Mouse (Mus musculus): ENCODE measurements around the gene Psmg1. TPM values are rescaled to one million over a fixed set of nuclear protein-coding genes. Genes with fewer than 3 reads are reported as not detected.
"Not testable (repeated sequence)": the region's sequence is repeated elsewhere in the genome, so short reads cannot be mapped to it uniquely, and the experiment has no call there.

Psmg1 gene
- polyA plus RNA-seq, 1 experiment from 2014 or later = 98.2 TPM

DNA sequence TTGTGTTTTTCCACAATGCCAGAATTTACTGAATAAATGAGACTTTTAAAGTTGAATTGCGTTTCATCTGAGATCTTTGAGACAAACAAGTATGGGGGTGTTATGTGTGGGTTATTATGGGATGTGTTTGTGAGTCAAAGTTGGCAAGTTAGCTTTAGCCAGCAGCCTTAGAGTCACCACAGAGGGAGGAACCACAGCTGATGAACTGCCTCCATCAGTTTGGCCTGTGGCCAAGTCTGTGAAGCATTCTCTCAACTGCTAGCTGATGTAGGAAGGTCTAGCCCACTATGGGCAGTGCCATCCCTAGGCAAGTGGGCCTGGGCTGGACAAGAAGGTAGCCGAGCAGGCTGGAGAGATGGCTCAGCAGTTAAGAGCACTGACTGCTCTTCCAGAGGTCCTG, 19.9 kb downstream of the Psmg1 start:
- no peaks in the 10 kb centered on the region for H3K4me1 ChIP-seq (replicated peaks; ENCODE audit: control insufficient read depth, insufficient read depth, low read length)
- 87% methylated on average over 2 of the region's 2 CpGs for WGBS
- no peak overlapping the region for H3K4me2 ChIP-seq (ENCODE audit: low read depth, low read length, severe bottlenecking)
- no peak for ATAC-seq (replicated peaks; ENCODE audit: low FRiP score)
- no peak overlapping the region for H3K9ac ChIP-seq (ENCODE audit: low read length)
- no peaks in the 10 kb centered on the region for H3K9me3 ChIP-seq (ENCODE audit: control insufficient read depth, low read length)
- H3K36me3 ChIP-seq (ENCODE audit: control insufficient read depth, insufficient read depth, low read length) = no peaks in the 10 kb centered on the region
- H3K4me3 ChIP-seq (ENCODE audit: low read depth, low read length) = no peak overlapping the region
- no peak overlapping the region for H3K27ac ChIP-seq (ENCODE audit: low read depth, low read length)
- DNase-seq (ENCODE audit: low spot score) = no peak
- no peaks in the 10 kb centered on the region for H3K27me3 ChIP-seq (ENCODE audit: control insufficient read depth, insufficient read depth, low read length)

- ATAC-seq (replicated peaks; ENCODE audit: low FRiP score) = no peak
- H3K4me3 ChIP-seq (ENCODE audit: low read depth, low read length) = no peak overlapping the region
- no peaks in the 10 kb centered on the region for H3K4me1 ChIP-seq (replicated peaks; ENCODE audit: control insufficient read depth, insufficient read depth, low read length)
- DNase-seq (ENCODE audit: low spot score) = no peak
- H3K27ac ChIP-seq (ENCODE audit: low read depth, low read length) = no peak overlapping the region
- H3K9me3 ChIP-seq (ENCODE audit: control insufficient read depth, low read length) = no peaks in the 10 kb centered on the region
- H3K36me3 ChIP-seq (ENCODE audit: control insufficient read depth, insufficient read depth, low read length) = no peaks in the 10 kb centered on the region
- no peak overlapping the region for H3K9ac ChIP-seq (ENCODE audit: low read length)
- no peaks in the 10 kb centered on the region for H3K27me3 ChIP-seq (ENCODE audit: control insufficient read depth, insufficient read depth, low read length)
- 92% methylated on average over 11 of the region's 11 CpGs for WGBS
- H3K4me2 ChIP-seq (ENCODE audit: low read depth, low read length, severe bottlenecking) = no peak overlapping the region
These were observed 23.3 kb downstream of the Psmg1 start for GRCm38 (mm10) chr16:95967455-95967854.

DNA sequence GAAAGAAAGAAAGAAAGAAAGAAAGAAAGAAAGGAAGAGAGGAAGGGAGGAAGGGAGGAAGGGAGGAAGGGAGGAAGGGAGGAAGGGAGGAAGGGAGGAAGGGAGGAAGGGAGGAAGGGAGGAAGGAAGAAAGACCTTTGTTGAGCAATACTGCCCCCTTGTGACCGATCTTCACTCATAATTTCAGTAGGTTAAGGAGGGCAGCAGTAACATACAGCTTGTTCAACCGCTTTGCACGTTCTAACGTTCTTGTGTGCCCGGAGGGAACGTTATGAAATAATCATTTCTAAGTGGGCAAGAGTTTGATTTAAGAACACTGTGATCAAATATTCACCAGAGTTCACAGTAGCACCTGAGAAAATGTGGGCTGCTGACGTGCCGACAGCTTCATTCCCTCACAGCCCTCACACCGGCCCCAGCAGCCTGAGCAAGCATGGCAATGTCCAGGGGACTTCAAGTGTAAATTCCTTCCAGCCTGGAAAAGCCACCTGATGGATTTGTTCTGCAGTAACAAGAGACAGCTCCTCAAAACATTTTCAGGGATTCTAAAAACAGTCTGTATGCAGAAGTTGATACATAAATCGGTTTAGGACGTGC, 26.2 kb downstream of the Psmg1 start:
- Histone ChIP-seq H3K27ac (ENCODE audit: low read depth, low read length) (no peak overlapping the region), H3K9me3 (ENCODE audit: control insufficient read depth, low read length) (no peaks in the 10 kb centered on the region), H3K4me1 (replicated peaks; ENCODE audit: control insufficient read depth, insufficient read depth, low read length) (no peaks in the 10 kb centered on the region), H3K4me2 (ENCODE audit: low read depth, low read length, severe bottlenecking) (no peak overlapping the region), H3K4me3 (ENCODE audit: low read depth, low read length) (no peak overlapping the region), H3K9ac (ENCODE audit: low read length) (no peak overlapping the region), H3K27me3 (ENCODE audit: control insufficient read depth, insufficient read depth, low read length) (no peaks in the 10 kb centered on the region), H3K36me3 (ENCODE audit: control insufficient read depth, insufficient read depth, low read length) (no peaks in the 10 kb centered on the region)
- 62% methylated on average over 11 of the region's 11 CpGs for WGBS
- DNase-seq (ENCODE audit: low spot score) = no peak
- ATAC-seq (replicated peaks; ENCODE audit: low FRiP score) = no peak

- not testable (repeated sequence) for H3K9ac ChIP-seq (ENCODE audit: low read length); H3K4me1 ChIP-seq (replicated peaks; ENCODE audit: control insufficient read depth, insufficient read depth, low read length); H3K27me3 ChIP-seq (ENCODE audit: control insufficient read depth, insufficient read depth, low read length); DNase-seq (ENCODE audit: low spot score); H3K27ac ChIP-seq (ENCODE audit: low read depth, low read length); H3K36me3 ChIP-seq (ENCODE audit: control insufficient read depth, insufficient read depth, low read length); ATAC-seq (replicated peaks; ENCODE audit: low FRiP score); H3K4me2 ChIP-seq (ENCODE audit: low read depth, low read length, severe bottlenecking); H3K9me3 ChIP-seq (ENCODE audit: control insufficient read depth, low read length); H3K4me3 ChIP-seq (ENCODE audit: low read depth, low read length)
- 68% methylated on average over 1 of the region's 1 CpGs for WGBS
These were observed 29.3 kb downstream of the Psmg1 start for GRCm38 (mm10) chr16:95961484-95961883.

DNA sequence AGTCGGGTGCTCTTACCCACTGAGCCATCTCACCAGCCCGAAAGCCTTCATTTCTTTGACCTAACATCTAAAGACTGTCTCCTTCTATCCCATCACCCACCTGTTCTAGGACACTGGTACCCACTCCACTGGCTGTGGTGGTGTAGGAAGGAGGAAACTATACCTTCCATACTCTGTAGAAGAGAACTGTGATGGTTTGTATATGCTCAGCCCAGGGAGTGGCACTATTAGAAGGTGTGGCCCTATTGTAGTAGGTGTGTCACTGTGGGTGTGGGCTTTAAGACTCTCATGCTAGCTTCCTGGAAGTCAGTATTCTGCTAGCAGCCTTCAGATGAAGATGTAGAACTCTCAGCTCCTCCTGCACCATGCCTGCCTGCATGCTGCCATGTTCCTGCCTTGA, 30.1 kb downstream of the Psmg1 start:
- not testable (repeated sequence) for H3K4me2 ChIP-seq (ENCODE audit: low read depth, low read length, severe bottlenecking); H3K36me3 ChIP-seq (ENCODE audit: control insufficient read depth, insufficient read depth, low read length); H3K27ac ChIP-seq (ENCODE audit: low read depth, low read length); H3K4me3 ChIP-seq (ENCODE audit: low read depth, low read length); H3K4me1 ChIP-seq (replicated peaks; ENCODE audit: control insufficient read depth, insufficient read depth, low read length); H3K9me3 ChIP-seq (ENCODE audit: control insufficient read depth, low read length); ATAC-seq (replicated peaks; ENCODE audit: low FRiP score); DNase-seq (ENCODE audit: low spot score); H3K9ac ChIP-seq (ENCODE audit: low read length); H3K27me3 ChIP-seq (ENCODE audit: control insufficient read depth, insufficient read depth, low read length)
- WGBS = 94% methylated on average over 2 of the region's 2 CpGs

DNA sequence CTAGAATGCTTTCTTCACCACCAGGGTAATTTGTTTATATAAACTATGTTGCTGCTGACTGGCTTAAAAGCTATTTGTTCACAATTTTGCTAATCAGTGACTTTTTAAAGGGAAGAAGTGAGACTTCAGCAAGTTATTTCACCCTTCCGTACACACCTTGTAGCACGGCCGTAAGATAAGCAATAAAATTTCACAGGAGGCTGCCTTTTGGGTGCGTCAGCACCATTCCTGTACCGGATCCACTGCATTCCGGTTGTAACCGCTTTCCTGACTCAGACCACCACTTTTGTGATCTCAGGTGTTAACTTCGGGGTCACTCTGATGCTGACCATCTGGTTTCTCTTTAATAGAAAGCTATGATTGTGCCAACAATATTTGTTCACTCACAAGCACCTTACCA, 32.7 kb downstream of the Psmg1 start:
- Histone ChIP-seq H3K4me2 (ENCODE audit: low read depth, low read length, severe bottlenecking) (no peak overlapping the region), H3K27ac (ENCODE audit: low read depth, low read length) (no peak overlapping the region), H3K27me3 (ENCODE audit: control insufficient read depth, insufficient read depth, low read length) (no peaks in the 10 kb centered on the region), H3K4me1 (replicated peaks; ENCODE audit: control insufficient read depth, insufficient read depth, low read length) (no peaks in the 10 kb centered on the region), H3K36me3 (ENCODE audit: control insufficient read depth, insufficient read depth, low read length) (no peaks in the 10 kb centered on the region), H3K4me3 (ENCODE audit: low read depth, low read length) (no peak overlapping the region), H3K9me3 (ENCODE audit: control insufficient read depth, low read length) (no peaks in the 10 kb centered on the region), H3K9ac (ENCODE audit: low read length) (no peak overlapping the region)
- DNase-seq (ENCODE audit: low spot score) (no peak), ATAC-seq (replicated peaks; ENCODE audit: low FRiP score) (no peak)
- 91% methylated on average over 8 of the region's 8 CpGs for WGBS

DNA sequence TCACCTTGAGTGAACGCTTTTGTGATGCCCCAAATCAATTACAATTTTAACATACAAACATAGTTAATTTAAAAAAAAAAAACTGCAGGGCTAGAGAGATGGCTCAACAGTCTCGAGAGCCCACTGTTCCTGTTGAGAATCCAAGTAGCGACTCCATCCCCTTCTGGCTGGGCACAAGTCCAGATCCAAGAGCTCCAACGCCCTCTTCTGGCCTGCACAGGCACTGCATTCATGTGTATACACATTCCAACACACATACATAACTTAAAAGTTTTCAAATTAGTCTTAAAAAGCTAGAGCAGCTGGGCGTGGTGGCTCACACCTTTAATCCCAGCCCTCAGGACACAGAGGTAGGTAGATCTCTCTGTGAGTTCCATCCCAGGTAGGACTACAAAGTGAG, 34.1 kb downstream of the Psmg1 start:
- no peaks in the 10 kb centered on the region for H3K27me3 ChIP-seq (ENCODE audit: control insufficient read depth, insufficient read depth, low read length)
- no peak overlapping the region for H3K4me3 ChIP-seq (ENCODE audit: low read depth, low read length)
- ATAC-seq (replicated peaks; ENCODE audit: low FRiP score) = no peak
- no peaks in the 10 kb centered on the region for H3K4me1 ChIP-seq (replicated peaks; ENCODE audit: control insufficient read depth, insufficient read depth, low read length)
- no peaks in the 10 kb centered on the region for H3K9me3 ChIP-seq (ENCODE audit: control insufficient read depth, low read length)
- H3K4me2 ChIP-seq (ENCODE audit: low read depth, low read length, severe bottlenecking) = no peak overlapping the region
- DNase-seq (ENCODE audit: low spot score) = no peak
- H3K36me3 ChIP-seq (ENCODE audit: control insufficient read depth, insufficient read depth, low read length) = no peaks in the 10 kb centered on the region
- no peak overlapping the region for H3K9ac ChIP-seq (ENCODE audit: low read length)
- 65% methylated on average over 5 of the region's 5 CpGs for WGBS
- no peak overlapping the region for H3K27ac ChIP-seq (ENCODE audit: low read depth, low read length)

GRCm38 (mm10) chr16:95955716-95956346, 34.9 kb downstream of the Psmg1 start:
- Histone ChIP-seq H3K9me3 (ENCODE audit: control insufficient read depth, low read length) (no peaks in the 10 kb centered on the region), H3K4me2 (ENCODE audit: low read depth, low read length, severe bottlenecking) (no peak overlapping the region), H3K4me3 (ENCODE audit: low read depth, low read length) (no peak overlapping the region), H3K27ac (ENCODE audit: low read depth, low read length) (no peak overlapping the region), H3K4me1 (replicated peaks; ENCODE audit: control insufficient read depth, insufficient read depth, low read length) (no peaks in the 10 kb centered on the region), H3K36me3 (ENCODE audit: control insufficient read depth, insufficient read depth, low read length) (no peaks in the 10 kb centered on the region), H3K27me3 (ENCODE audit: control insufficient read depth, insufficient read depth, low read length) (no peaks in the 10 kb centered on the region), H3K9ac (ENCODE audit: low read length) (no peak overlapping the region)
- DNase-seq (ENCODE audit: low spot score) (no peak), ATAC-seq (replicated peaks; ENCODE audit: low FRiP score) (no peak)
- 92% methylated on average over 5 of the region's 5 CpGs for WGBS

DNA sequence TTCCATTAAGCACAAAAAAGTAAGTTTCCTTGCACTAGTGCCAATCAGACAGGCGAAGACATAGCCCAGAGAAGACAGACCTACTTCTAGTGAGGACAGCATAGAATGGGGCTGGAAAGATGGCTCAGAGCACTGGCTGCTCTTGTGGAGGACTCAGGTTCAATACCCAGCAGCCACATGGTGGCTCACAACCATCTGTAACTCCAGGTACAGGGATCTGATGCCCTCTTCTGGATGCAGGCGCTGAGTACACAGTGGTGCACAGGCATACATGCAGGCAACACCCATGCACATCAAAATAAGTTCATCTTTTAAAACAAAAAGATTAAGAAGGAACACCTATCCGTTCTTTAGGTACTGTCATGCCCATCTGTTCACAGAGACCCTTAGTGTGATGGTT, 36.4 kb downstream of the Psmg1 start:
- no peak overlapping the region for H3K27ac ChIP-seq (ENCODE audit: low read depth, low read length)
- no peak for DNase-seq (ENCODE audit: low spot score)
- no peaks in the 10 kb centered on the region for H3K27me3 ChIP-seq (ENCODE audit: control insufficient read depth, insufficient read depth, low read length)
- no peak overlapping the region for H3K9ac ChIP-seq (ENCODE audit: low read length)
- H3K36me3 ChIP-seq (ENCODE audit: control insufficient read depth, insufficient read depth, low read length) = no peaks in the 10 kb centered on the region
- H3K9me3 ChIP-seq (ENCODE audit: control insufficient read depth, low read length) = no peaks in the 10 kb centered on the region
- no peak overlapping the region for H3K4me3 ChIP-seq (ENCODE audit: low read depth, low read length)
- H3K4me1 ChIP-seq (replicated peaks; ENCODE audit: control insufficient read depth, insufficient read depth, low read length) = no peaks in the 10 kb centered on the region
- no peak overlapping the region for H3K4me2 ChIP-seq (ENCODE audit: low read depth, low read length, severe bottlenecking)
- 90% methylated on average over 3 of the region's 3 CpGs for WGBS
- ATAC-seq (replicated peaks; ENCODE audit: low FRiP score) = no peak
